Mouse (Mus musculus): ENCODE measurements around the gene Rgs3. TPM values are rescaled to one million over a fixed set of nuclear protein-coding genes. Genes with fewer than 3 reads are reported as not detected.
"Not testable (repeated sequence)": the region's sequence is repeated elsewhere in the genome, so short reads cannot be mapped to it uniquely, and the experiment has no call there.

Rgs3 gene
- polyA plus RNA-seq, 1 experiment from 2014 or later: 50.4 TPM

DNA sequence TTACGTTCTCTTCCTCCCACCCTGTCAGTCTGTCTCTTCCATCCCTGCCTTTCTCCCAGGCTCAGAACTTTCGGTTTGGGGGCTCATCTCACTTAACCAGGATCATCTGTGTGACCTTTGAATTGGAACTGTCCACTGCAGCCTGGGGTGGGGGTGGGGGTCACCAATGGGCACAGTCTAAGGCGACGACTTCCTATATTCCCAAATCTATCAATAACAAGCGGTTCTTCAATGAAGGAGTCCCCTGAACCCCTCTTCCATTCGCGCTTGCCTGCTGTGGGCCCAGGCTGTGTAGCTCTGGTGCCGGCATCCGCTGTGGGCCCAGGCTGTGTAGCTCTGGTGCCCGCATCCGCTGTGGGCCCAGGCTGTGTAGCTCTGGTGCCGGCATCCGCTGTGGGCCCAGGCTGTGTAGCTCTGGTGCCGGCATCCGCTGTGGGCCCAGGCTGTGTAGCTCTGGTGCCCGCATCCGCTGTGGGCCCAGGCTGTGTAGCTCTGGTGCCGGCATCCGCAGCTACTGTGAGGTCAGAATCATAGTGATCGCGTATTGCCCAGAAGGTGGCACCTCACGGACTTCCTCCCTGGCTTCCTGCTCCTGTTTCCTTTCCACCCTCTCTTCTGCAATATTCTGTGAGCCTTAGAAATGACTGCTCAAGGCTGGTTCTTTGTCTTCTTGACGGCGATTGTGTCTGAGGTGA lies 34.0 kb downstream of the Rgs3 start:
- H3K9me3 ChIP-seq (ENCODE audit: control insufficient read depth, low read length); H3K9ac ChIP-seq (replicated peaks; ENCODE audit: low read depth, low read length); H3K27ac ChIP-seq (ENCODE audit: low read length); H3K27me3 ChIP-seq (replicated peaks; ENCODE audit: control insufficient read depth, insufficient read depth, low read length); H3K36me3 ChIP-seq (ENCODE audit: control insufficient read depth, insufficient read depth); H3K4me1 ChIP-seq (replicated peaks; ENCODE audit: control insufficient read depth, insufficient read depth, low read length); ATAC-seq; H3K4me3 ChIP-seq (replicated peaks; ENCODE audit: low read length); H3K4me2 ChIP-seq (ENCODE audit: low read length): not testable (repeated sequence)
- 91% methylated on average over 24 of the region's 24 CpGs for WGBS

GRCm38 (mm10) chr4:62594442-62594841 lies 34.8 kb downstream of the Rgs3 start:
- 30% methylated on average over 5 of the region's 5 CpGs for WGBS
- H3K4me2 ChIP-seq (ENCODE audit: low read length): no peak overlapping the region
- no peak overlapping the region for H3K27ac ChIP-seq (ENCODE audit: low read length)
- no peak overlapping the region for H3K9ac ChIP-seq (replicated peaks; ENCODE audit: low read depth, low read length)
- no peaks in the 10 kb centered on the region for H3K9me3 ChIP-seq (ENCODE audit: control insufficient read depth, low read length)
- no peak overlapping the region for H3K4me3 ChIP-seq (replicated peaks; ENCODE audit: low read length)
- H3K36me3 ChIP-seq (ENCODE audit: control insufficient read depth, insufficient read depth): no peaks in the 10 kb centered on the region
- ATAC-seq: 0 out of 2 replicates have a peak, but pooled peaks have one; percentile 35
- H3K4me1 ChIP-seq (replicated peaks; ENCODE audit: control insufficient read depth, insufficient read depth, low read length): peaks cover 9% of the 10 kb centered on the region; the same call in 1 of the 2 replicates
- no peaks in the 10 kb centered on the region for H3K27me3 ChIP-seq (replicated peaks; ENCODE audit: control insufficient read depth, insufficient read depth, low read length)

GRCm38 (mm10) chr4:62596051-62596450 lies 36.4 kb downstream of the Rgs3 start:
- H3K27me3 ChIP-seq (replicated peaks; ENCODE audit: control insufficient read depth, insufficient read depth, low read length): no peaks in the 10 kb centered on the region
- no peak overlapping the region for H3K27ac ChIP-seq (ENCODE audit: low read length)
- WGBS: 57% methylated on average over 5 of the region's 5 CpGs
- ATAC-seq: no peak
- H3K9me3 ChIP-seq (ENCODE audit: control insufficient read depth, low read length): no peaks in the 10 kb centered on the region
- H3K4me2 ChIP-seq (ENCODE audit: low read length): no peak overlapping the region
- H3K4me3 ChIP-seq (replicated peaks; ENCODE audit: low read length): no peak overlapping the region
- H3K36me3 ChIP-seq (ENCODE audit: control insufficient read depth, insufficient read depth): no peaks in the 10 kb centered on the region
- peaks cover 6% of the 10 kb centered on the region; the same call in 1 of the 2 replicates for H3K4me1 ChIP-seq (replicated peaks; ENCODE audit: control insufficient read depth, insufficient read depth, low read length)
- no peak overlapping the region for H3K9ac ChIP-seq (replicated peaks; ENCODE audit: low read depth, low read length)

DNA sequence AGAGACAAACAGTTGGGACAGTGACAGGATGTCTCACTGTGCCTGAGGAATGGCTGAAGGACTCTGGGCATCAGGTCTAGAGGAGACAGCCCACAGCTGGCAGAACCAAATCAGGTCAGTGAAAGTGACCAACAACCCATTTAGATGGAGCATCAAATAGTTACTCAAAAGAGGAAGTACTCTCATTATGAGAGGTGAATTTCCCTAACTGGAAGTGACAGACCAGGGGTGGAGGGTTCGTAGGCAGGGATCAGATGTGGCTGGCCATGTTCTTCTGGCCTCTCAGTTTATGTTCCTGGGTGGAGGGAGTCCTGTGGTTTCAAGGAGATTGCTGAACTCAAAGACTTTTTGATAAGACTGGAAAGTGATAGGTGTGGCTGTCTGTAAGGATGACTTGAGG lies 40.9 kb downstream of the Rgs3 start:
- H3K9ac ChIP-seq (replicated peaks; ENCODE audit: low read depth, low read length): no peak overlapping the region
- H3K36me3 ChIP-seq (ENCODE audit: control insufficient read depth, insufficient read depth): no peaks in the 10 kb centered on the region
- H3K4me1 ChIP-seq (replicated peaks; ENCODE audit: control insufficient read depth, insufficient read depth, low read length): no peaks in the 10 kb centered on the region
- no peaks in the 10 kb centered on the region for H3K27me3 ChIP-seq (replicated peaks; ENCODE audit: control insufficient read depth, insufficient read depth, low read length)
- H3K4me2 ChIP-seq (ENCODE audit: low read length): no peak overlapping the region
- WGBS: 91% methylated on average over 1 of the region's 1 CpGs
- H3K27ac ChIP-seq (ENCODE audit: low read length): no peak overlapping the region
- no peaks in the 10 kb centered on the region for H3K9me3 ChIP-seq (ENCODE audit: control insufficient read depth, low read length)
- no peak for ATAC-seq
- no peak overlapping the region for H3K4me3 ChIP-seq (replicated peaks; ENCODE audit: low read length)

DNA sequence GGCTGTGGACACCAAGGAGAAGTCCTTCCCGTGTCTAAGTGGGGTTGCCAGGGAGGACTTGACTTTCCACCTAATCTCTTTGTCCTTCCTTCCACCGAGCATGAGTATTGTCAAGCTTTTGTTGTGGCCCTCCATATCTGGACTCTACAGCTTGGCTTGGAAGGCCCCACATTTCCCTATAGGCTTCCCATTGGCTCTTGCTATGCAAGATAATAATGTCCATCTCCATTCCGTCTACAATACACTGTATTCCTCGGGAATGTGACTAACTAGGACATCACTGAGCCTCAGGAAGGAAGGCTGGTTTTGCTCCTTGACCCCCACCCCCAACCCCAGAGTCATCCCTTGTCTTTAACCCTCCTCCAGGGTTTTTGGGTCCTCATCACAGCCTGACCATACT lies 44.0 kb downstream of the Rgs3 start:
- no peak overlapping the region for H3K4me2 ChIP-seq (ENCODE audit: low read length)
- no peaks in the 10 kb centered on the region for H3K36me3 ChIP-seq (ENCODE audit: control insufficient read depth, insufficient read depth)
- H3K27ac ChIP-seq (ENCODE audit: low read length): no peak overlapping the region
- 97% methylated on average over 4 of the region's 4 CpGs for WGBS
- no peak for ATAC-seq
- H3K9ac ChIP-seq (replicated peaks; ENCODE audit: low read depth, low read length): no peak overlapping the region
- H3K4me1 ChIP-seq (replicated peaks; ENCODE audit: control insufficient read depth, insufficient read depth, low read length): peaks cover 19% of the 10 kb centered on the region
- no peak overlapping the region for H3K4me3 ChIP-seq (replicated peaks; ENCODE audit: low read length)
- no peaks in the 10 kb centered on the region for H3K27me3 ChIP-seq (replicated peaks; ENCODE audit: control insufficient read depth, insufficient read depth, low read length)
- H3K9me3 ChIP-seq (ENCODE audit: control insufficient read depth, low read length): no peaks in the 10 kb centered on the region

GRCm38 (mm10) chr4:62604094-62604493 lies 44.4 kb downstream of the Rgs3 start:
- H3K27ac ChIP-seq (ENCODE audit: low read length): no peak overlapping the region
- WGBS: 73% methylated on average over 4 of the region's 4 CpGs
- H3K4me3 ChIP-seq (replicated peaks; ENCODE audit: low read length): no peak overlapping the region
- peaks cover 19% of the 10 kb centered on the region for H3K4me1 ChIP-seq (replicated peaks; ENCODE audit: control insufficient read depth, insufficient read depth, low read length)
- H3K9me3 ChIP-seq (ENCODE audit: control insufficient read depth, low read length): no peaks in the 10 kb centered on the region
- H3K4me2 ChIP-seq (ENCODE audit: low read length): no peak overlapping the region
- H3K9ac ChIP-seq (replicated peaks; ENCODE audit: low read depth, low read length): no peak overlapping the region
- H3K27me3 ChIP-seq (replicated peaks; ENCODE audit: control insufficient read depth, insufficient read depth, low read length): no peaks in the 10 kb centered on the region
- H3K36me3 ChIP-seq (ENCODE audit: control insufficient read depth, insufficient read depth): no peaks in the 10 kb centered on the region
- no peak for ATAC-seq

- peaks cover 22% of the 10 kb centered on the region for H3K4me1 ChIP-seq (replicated peaks; ENCODE audit: control insufficient read depth, insufficient read depth, low read length)
- ATAC-seq: no peak
Observed at GRCm38 (mm10) chr4:62605856-62606541, 46.4 kb downstream of the Rgs3 start.

GRCm38 (mm10) chr4:62606542-62606882 lies 46.9 kb downstream of the Rgs3 start:
- WGBS: 41% methylated on average over 7 of the region's 7 CpGs
- no peak overlapping the region for H3K27ac ChIP-seq (ENCODE audit: low read length)
- H3K27me3 ChIP-seq (replicated peaks; ENCODE audit: control insufficient read depth, insufficient read depth, low read length): no peaks in the 10 kb centered on the region
- H3K36me3 ChIP-seq (ENCODE audit: control insufficient read depth, insufficient read depth): no peaks in the 10 kb centered on the region
- peaks cover 24% of the 10 kb centered on the region for H3K4me1 ChIP-seq (replicated peaks; ENCODE audit: control insufficient read depth, insufficient read depth, low read length)
- H3K4me3 ChIP-seq (replicated peaks; ENCODE audit: low read length): no peak overlapping the region
- no peaks in the 10 kb centered on the region for H3K9me3 ChIP-seq (ENCODE audit: control insufficient read depth, low read length)
- no peak for ATAC-seq
- no peak overlapping the region for H3K9ac ChIP-seq (replicated peaks; ENCODE audit: low read depth, low read length)
- H3K4me2 ChIP-seq (ENCODE audit: low read length): no peak overlapping the region

More at GRCm38 (mm10) chr4:62605856-62606541, 46.4 kb downstream of the Rgs3 start:
- Histone ChIP-seq H3K9ac (replicated peaks; ENCODE audit: low read depth, low read length) (no peak overlapping the region), H3K27me3 (replicated peaks; ENCODE audit: control insufficient read depth, insufficient read depth, low read length) (no peaks in the 10 kb centered on the region), H3K4me3 (replicated peaks; ENCODE audit: low read length) (no peak overlapping the region), H3K27ac (ENCODE audit: low read length) (no peak overlapping the region), H3K36me3 (ENCODE audit: control insufficient read depth, insufficient read depth) (no peaks in the 10 kb centered on the region), H3K4me2 (ENCODE audit: low read length) (no peak overlapping the region), H3K9me3 (ENCODE audit: control insufficient read depth, low read length) (no peaks in the 10 kb centered on the region)
- WGBS: 79% methylated on average over 9 of the region's 9 CpGs

DNA sequence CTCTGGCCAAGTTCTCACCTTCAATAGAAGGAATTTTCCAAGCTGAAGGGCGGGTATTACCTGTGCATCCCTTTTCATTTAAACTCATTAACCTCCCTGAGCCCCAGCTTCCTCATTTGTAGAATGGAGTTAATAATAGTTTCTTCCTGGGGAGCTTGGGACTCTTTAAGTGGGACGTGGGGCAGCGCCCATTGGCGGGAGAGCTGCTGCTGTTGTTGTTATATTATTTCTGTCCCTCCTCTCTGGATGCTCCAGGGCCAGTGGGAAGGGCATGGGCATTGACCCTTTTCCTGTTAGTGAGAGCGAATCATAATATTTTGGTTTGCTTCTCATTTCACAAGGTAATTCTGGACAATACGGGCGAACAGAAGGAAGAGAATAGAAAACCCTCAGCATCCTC lies 47.3 kb downstream of the Rgs3 start:
- 65% methylated on average over 7 of the region's 7 CpGs for whole genome bisulfite sequencing
- H3K4me2 ChIP-seq (ENCODE audit: low read length): no peak overlapping the region
- H3K27ac ChIP-seq (ENCODE audit: low read length): no peak overlapping the region
- no peaks in the 10 kb centered on the region for H3K27me3 ChIP-seq (replicated peaks; ENCODE audit: control insufficient read depth, insufficient read depth, low read length)
- H3K36me3 ChIP-seq (ENCODE audit: control insufficient read depth, insufficient read depth): no peaks in the 10 kb centered on the region
- H3K9me3 ChIP-seq (ENCODE audit: control insufficient read depth, low read length): no peaks in the 10 kb centered on the region
- H3K4me1 ChIP-seq (replicated peaks; ENCODE audit: control insufficient read depth, insufficient read depth, low read length): peaks cover 24% of the 10 kb centered on the region
- H3K9ac ChIP-seq (replicated peaks; ENCODE audit: low read depth, low read length): no peak overlapping the region
- ATAC-seq: no peak
- no peak overlapping the region for H3K4me3 ChIP-seq (replicated peaks; ENCODE audit: low read length)

Measured in forebrain, embryonic 16.5 days (tissue).